Mouse (Mus musculus) forebrain, embryonic 12.5 days (tissue): ENCODE measurements around the gene Grk6. TPM values are rescaled to one million over a fixed set of nuclear protein-coding genes. Genes with fewer than 3 reads are reported as not detected.

Experiments
- ATAC-seq: fragments of 200-750 bp; cut with Nextera tagmentation; 2 replicates; pipeline ENCODE4 v1.8.0; 2017; ENCODE audit warnings: moderate TSS enrichment; ENCODE audit not compliant: low FRiP score
- H3K27ac ChIP-seq: fragments of 300-500 bp; sonication (generic); 2 replicates; pipeline ENCODE4 v1.5.1; 2016; ENCODE audit warnings: mild to moderate bottlenecking
- H3K27me3 ChIP-seq: fragments of 300-500 bp; sonication (generic); 2 replicates; pipeline ENCODE4 v1.6.1; 2016; ENCODE audit warnings: mild to moderate bottlenecking
- H3K36me3 ChIP-seq: fragments of 300-500 bp; sonication (generic); replicated peaks from 2 replicates; pipeline ENCODE4 v1.6.1; 2016; ENCODE audit warnings: mild to moderate bottlenecking
- H3K4me1 ChIP-seq: fragments of 300-500 bp; sonication (generic); 2 replicates; pipeline ENCODE4 v1.6.1; 2016
- H3K4me2 ChIP-seq: fragments of 300-500 bp; sonication (generic); 2 replicates; pipeline ENCODE4 v1.6.1; 2016; ENCODE audit warnings: mild to moderate bottlenecking, moderate library complexity
- H3K4me3 ChIP-seq: fragments of 300-500 bp; sonication (generic); replicated peaks from 2 replicates; pipeline ENCODE4 v1.5.1; 2016; ENCODE audit warnings: mild to moderate bottlenecking
- H3K9ac ChIP-seq: fragments of 300-500 bp; sonication (generic); 2 replicates; pipeline ENCODE4 v1.6.1; 2016; ENCODE audit warnings: mild to moderate bottlenecking
- H3K9me3 ChIP-seq: fragments of 300-500 bp; sonication (generic); 2 replicates; pipeline ENCODE4 v1.6.1; 2016
- WGBS: fragments of 180-500 bp; shearing (Covaris S2); methylation state at CpG from one replicate; pipeline ENCODE4 v1.1.7; 2016; 5-methylcytosine and 5-hydroxymethylcytosine counted together
- microRNA-seq: library from miRNA; unstranded; fragments of <30 nt; microRNA quantifications from one replicate; pipeline ENCODE4, GENCODE M21; 2017
- polyA plus RNA-seq: library from polyadenylated mRNA; unstranded; fragments of >200 nt; fragmentation: Nextera tagmentation; extraction: Ambion mirVana; gene quantifications from 2 replicates; pipeline ENCODE4 v1.2.1, GENCODE M21; 2016

The Grk6 gene
- polyA plus RNA-seq, 1 experiment from 2014 or later = 58.1 TPM

DNA sequence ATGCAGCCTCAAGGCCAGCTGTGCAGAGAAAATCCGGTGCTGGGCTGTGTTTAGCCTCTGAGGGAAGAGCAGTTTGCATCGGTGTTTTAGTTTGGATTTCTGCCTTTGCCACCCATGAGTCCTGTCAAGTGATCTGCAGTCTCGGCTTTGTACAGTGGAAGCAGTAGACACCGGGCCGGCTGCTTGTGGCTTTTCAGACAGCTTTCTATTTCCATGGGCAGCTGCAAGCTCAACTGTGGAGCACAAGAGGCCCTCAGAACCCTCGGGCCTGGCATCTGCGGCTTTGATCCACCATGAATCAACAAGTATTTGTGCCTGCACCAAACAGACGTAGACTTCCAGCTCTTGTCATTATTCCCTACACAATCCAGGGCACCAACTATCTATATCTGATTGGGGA, 57.5 kb downstream of the Grk6 start:
- no peak overlapping the region for H3K9ac ChIP-seq
- H3K27me3 ChIP-seq = no peaks in the 10 kb centered on the region
- H3K4me3 ChIP-seq = no peak overlapping the region
- ATAC-seq = no peak
- no peaks in the 10 kb centered on the region for H3K9me3 ChIP-seq
- no peak overlapping the region for H3K4me2 ChIP-seq
- H3K4me1 ChIP-seq = peaks cover 7% of the 10 kb centered on the region
- peaks cover 79% of the 10 kb centered on the region for H3K36me3 ChIP-seq
- no peak overlapping the region for H3K27ac ChIP-seq
- 84% methylated on average over 8 of the region's 8 CpGs for WGBS

DNA sequence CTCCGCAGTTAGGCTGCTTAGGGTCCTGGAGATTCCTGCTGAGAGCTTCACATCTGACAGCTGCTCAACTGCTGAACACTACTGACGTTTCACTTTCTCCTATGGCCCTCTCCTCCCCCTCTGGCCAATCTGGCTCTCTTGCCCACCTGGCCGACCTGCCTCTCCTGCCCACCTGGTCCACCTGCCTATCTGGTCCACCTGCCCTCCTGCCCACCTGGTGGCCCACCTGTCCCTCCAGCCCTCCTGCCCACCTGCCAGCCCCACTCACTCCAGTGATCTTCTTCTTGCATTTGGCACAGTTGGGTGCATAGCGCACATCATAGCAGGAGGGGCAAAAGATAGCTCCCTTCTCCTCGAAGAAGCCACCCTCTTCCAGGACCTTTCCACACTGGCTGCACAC, 59.5 kb downstream of the Grk6 start:
- H3K4me2 ChIP-seq = no peak overlapping the region
- no peak overlapping the region for H3K27ac ChIP-seq
- no peak for ATAC-seq
- no peak overlapping the region for H3K9ac ChIP-seq
- H3K27me3 ChIP-seq = no peaks in the 10 kb centered on the region
- peaks cover 84% of the 10 kb centered on the region for H3K36me3 ChIP-seq
- no peaks in the 10 kb centered on the region; the same call in 1 of the 2 replicates for H3K4me1 ChIP-seq
- H3K9me3 ChIP-seq = no peaks in the 10 kb centered on the region
- no peak overlapping the region for H3K4me3 ChIP-seq
- WGBS = 85% methylated on average over 5 of the region's 5 CpGs

DNA sequence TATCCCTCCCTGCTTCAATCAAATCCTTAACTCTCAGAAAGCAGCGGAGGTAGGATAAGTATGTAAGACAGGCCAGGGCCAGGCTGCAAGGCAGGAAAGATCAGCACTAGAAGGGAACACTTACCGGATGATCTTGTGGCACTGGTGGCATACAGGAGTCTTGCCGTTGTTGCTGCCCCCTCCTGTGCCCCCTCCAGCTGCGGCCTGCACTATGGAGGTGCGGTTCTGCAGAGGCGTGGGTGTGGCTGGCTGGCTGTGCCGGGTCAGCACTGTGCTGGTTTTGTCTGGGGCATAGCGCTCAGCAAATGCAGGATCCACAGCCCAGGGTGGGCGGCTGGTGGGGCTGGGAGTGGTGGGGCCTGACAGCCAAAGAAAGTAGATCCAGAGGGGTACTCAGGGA, 60.9 kb downstream of the Grk6 start:
- H3K9me3 ChIP-seq = no peaks in the 10 kb centered on the region
- no peaks in the 10 kb centered on the region for H3K27me3 ChIP-seq
- peaks cover 87% of the 10 kb centered on the region for H3K36me3 ChIP-seq
- ATAC-seq = no peak
- H3K4me2 ChIP-seq = no peak overlapping the region
- H3K27ac ChIP-seq = no peak overlapping the region
- H3K4me1 ChIP-seq = peaks cover 8% of the 10 kb centered on the region
- no peak overlapping the region for H3K9ac ChIP-seq
- H3K4me3 ChIP-seq = no peak overlapping the region
- WGBS = 100% methylated on average over 9 of the region's 9 CpGs

DNA sequence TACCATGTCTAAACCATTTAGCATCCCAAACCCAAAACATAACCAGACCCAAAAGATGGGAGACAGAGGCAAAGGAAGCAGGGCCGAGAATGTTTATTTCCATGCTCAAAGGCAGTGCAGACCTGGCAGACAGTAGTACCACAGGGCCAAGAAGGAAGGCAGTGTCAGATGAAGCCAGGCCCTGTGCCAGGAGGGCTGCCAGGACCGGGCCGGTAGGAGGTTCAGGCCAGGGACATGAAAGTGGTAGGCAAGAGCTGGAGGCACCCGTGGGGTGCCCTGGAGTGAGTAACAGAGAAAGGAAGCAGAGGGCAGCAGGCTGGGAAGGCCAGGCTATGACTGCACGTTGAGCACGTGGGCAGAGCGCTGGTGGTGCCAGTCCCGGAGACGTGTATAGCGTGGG, 61.8 kb downstream of the Grk6 start:
- Histone ChIP-seq H3K36me3 (peaks cover 83% of the 10 kb centered on the region), H3K4me1 (peaks cover 17% of the 10 kb centered on the region), H3K9me3 (no peaks in the 10 kb centered on the region), H3K4me3 (no peak overlapping the region), H3K4me2 (no peak overlapping the region), H3K9ac (no peak overlapping the region), H3K27me3 (no peaks in the 10 kb centered on the region), H3K27ac (no peak overlapping the region)
- no peak for ATAC-seq
- WGBS = 92% methylated on average over 10 of the region's 10 CpGs

DNA sequence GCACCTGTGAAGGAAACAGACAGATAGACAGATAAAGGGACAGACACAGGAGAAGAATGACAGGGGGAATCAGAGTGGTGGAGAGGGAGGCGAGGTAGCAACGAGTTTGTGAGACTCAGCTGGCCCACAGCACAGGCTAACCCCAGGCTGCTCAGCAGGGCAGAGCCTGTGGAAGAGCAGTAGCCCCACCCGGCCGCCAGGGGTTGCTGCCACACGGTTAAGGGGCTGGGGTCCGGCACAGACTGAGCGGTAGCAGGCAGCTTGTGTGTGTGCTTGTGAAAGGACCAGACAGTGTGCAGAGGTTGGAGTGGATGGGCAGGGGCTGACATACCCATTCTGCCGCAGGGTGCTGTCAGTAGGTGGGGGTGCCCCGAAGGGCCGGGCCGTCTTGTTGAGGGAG, 63.0 kb downstream of the Grk6 start:
- 63% methylated on average over 11 of the region's 11 CpGs for WGBS
- ATAC-seq = no peak
- H3K9me3 ChIP-seq = no peaks in the 10 kb centered on the region

DNA sequence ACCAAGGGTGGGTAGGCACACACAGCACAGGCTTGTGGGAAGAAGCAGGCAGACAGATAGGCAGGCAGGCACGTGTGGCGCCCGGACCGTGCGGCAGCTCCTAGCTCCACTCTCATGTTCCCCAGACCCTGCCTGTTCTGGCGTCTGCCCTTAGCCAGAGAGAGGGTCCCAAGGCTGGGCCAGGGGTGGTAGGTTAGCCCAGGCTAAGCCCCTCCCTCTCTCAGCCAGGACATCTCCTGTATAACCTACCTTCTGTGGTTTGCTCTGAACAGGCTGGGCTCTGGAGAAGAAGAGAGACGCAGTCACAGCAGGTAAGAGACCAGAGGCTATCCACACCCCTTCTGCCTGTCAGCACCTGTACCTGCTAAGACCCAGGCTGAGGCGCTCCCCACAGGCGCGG, 63.7 kb downstream of the Grk6 start:
- no peak overlapping the region for H3K4me2 ChIP-seq
- H3K4me3 ChIP-seq = no peak overlapping the region
- no peaks in the 10 kb centered on the region for H3K9me3 ChIP-seq
- no peaks in the 10 kb centered on the region for H3K27me3 ChIP-seq
- 0 out of 2 replicates have a peak overlapping the region, but pooled peaks have one; percentile 13 for H3K27ac ChIP-seq
- ATAC-seq = no peak
- WGBS = 93% methylated on average over 10 of the region's 10 CpGs
- H3K9ac ChIP-seq = no peak overlapping the region
- peaks cover 31% of the 10 kb centered on the region for H3K4me1 ChIP-seq
- H3K36me3 ChIP-seq = peaks cover 66% of the 10 kb centered on the region

More for the DNA sequence above, 63.0 kb downstream of the Grk6 start:
- Histone ChIP-seq H3K9ac (no peak overlapping the region), H3K36me3 (peaks cover 73% of the 10 kb centered on the region), H3K27ac (no peak overlapping the region), H3K27me3 (no peaks in the 10 kb centered on the region), H3K4me3 (no peak overlapping the region), H3K4me2 (no peak overlapping the region), H3K4me1 (peaks cover 28% of the 10 kb centered on the region)

DNA sequence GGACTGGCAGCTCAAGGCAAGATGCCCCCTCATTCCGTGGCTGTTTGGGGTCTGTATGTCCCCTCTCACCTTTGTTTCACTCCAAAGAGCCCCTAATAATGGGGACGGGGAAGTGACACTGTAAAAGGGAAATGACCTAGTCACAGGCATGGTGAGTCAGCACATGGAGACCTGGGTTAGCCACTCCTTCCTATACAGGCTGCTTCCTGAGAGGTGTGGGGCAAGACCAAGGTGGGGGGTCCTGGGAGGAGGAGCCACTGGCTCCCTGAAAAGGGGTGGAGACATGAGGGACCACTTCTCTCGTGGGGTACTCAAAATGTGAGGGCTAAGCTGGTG, 65.4 kb downstream of the Grk6 start:
- WGBS = 20% methylated on average over 3 of the region's 3 CpGs
- H3K4me1 ChIP-seq = peaks cover 34% of the 10 kb centered on the region
- peak overlapping the region; percentile 87 for H3K27ac ChIP-seq
- H3K36me3 ChIP-seq = peaks cover 49% of the 10 kb centered on the region
- H3K4me3 ChIP-seq = no peak overlapping the region
- no peak overlapping the region; the same call in 1 of the 2 replicates for H3K9ac ChIP-seq
- peak overlapping the region; percentile 92 for H3K4me2 ChIP-seq
- H3K27me3 ChIP-seq = peaks cover 8% of the 10 kb centered on the region; the same call in 1 of the 2 replicates
- no peaks in the 10 kb centered on the region for H3K9me3 ChIP-seq
- ATAC-seq = no peak

Small RNA genes within 50 kb of the gene (microRNA-seq; reads per million reads assigned to microRNA genes)
- gene Mir6943 (0.73 reads per million), gene Mir6944 (155 reads per million, percentile 54 among the genes with 10 or more reads in this experiment), gene Mir6945 (2.2 reads per million)

Other genes starting within 250 kb of the Grk6 start
- 83.4 and 83.6 TPM in 2 replicates for gene Nsd1, start 235.3 kb upstream of the Grk6 start, polyA plus RNA-seq
- gene Prelid1, start 124.6 kb upstream of the Grk6 start, polyA plus RNA-seq = 316 and 328 TPM in 2 replicates
- gene Rab24, start 123.1 kb upstream of the Grk6 start, polyA plus RNA-seq = 96.9 and 97.7 TPM in 2 replicates
- gene Mxd3, start 115.2 kb upstream of the Grk6 start, polyA plus RNA-seq = 35.5 and 39.1 TPM in 2 replicates
- gene Lman2, start 82.3 kb upstream of the Grk6 start, polyA plus RNA-seq = 82.7 TPM in 2 replicates
- 0.64 TPM in 1 of 2 replicates, not detected in the other for gene Rgs14, start 75.3 kb upstream of the Grk6 start, polyA plus RNA-seq
- gene Slc34a1, start 46.9 kb upstream of the Grk6 start, polyA plus RNA-seq = not detected in 2 replicates
- not detected in 2 replicates for gene Pfn3, start 29.8 kb upstream of the Grk6 start, polyA plus RNA-seq
- not detected in 2 replicates for gene F12, start 18.3 kb upstream of the Grk6 start, polyA plus RNA-seq
- gene Prr7, start 19.2 kb downstream of the Grk6 start, polyA plus RNA-seq = 1.7 and 2.7 TPM in 2 replicates
- gene Dbn1, start 43.0 kb downstream of the Grk6 start, polyA plus RNA-seq = 591 and 654 TPM in 2 replicates
- gene Pdlim7, start 68.6 kb downstream of the Grk6 start, polyA plus RNA-seq = 139 and 147 TPM in 2 replicates
- gene Dok3, start 84.2 kb downstream of the Grk6 start, polyA plus RNA-seq = 3.3 and 3.7 TPM in 2 replicates
- 69.9 and 73.3 TPM in 2 replicates for gene Ddx41, start 91.6 kb downstream of the Grk6 start, polyA plus RNA-seq
- 61.6 and 64.7 TPM in 2 replicates for gene Fam193b, start 126.0 kb downstream of the Grk6 start, polyA plus RNA-seq
- gene Tmed9, start 128.7 kb downstream of the Grk6 start, polyA plus RNA-seq = 115 and 118 TPM in 2 replicates
- gene B4galt7, start 154.8 kb downstream of the Grk6 start, polyA plus RNA-seq = 31.4 and 31.7 TPM in 2 replicates
- 68.1 and 73.2 TPM in 2 replicates for gene Caml, start 177.9 kb downstream of the Grk6 start, polyA plus RNA-seq
- 47.4 and 52.4 TPM in 2 replicates for gene Ddx46, start 190.0 kb downstream of the Grk6 start, polyA plus RNA-seq
- 68.7 and 71.2 TPM in 2 replicates for gene B230219D22Rik, start 248.1 kb downstream of the Grk6 start, polyA plus RNA-seq